Mouse (Mus musculus): ENCODE results near the gene Trim8. TPM values are rescaled to one million over a fixed set of nuclear protein-coding genes. Genes with fewer than 3 reads are reported as not detected.
A peak's percentile ranks its signal among the peaks of the same experiment; 100 is the strongest.

The Trim8 gene
- total and polyA plus RNA-seq, 3 experiments, result 4.4 to 24.9 (median 12.0) TPM

DNA sequence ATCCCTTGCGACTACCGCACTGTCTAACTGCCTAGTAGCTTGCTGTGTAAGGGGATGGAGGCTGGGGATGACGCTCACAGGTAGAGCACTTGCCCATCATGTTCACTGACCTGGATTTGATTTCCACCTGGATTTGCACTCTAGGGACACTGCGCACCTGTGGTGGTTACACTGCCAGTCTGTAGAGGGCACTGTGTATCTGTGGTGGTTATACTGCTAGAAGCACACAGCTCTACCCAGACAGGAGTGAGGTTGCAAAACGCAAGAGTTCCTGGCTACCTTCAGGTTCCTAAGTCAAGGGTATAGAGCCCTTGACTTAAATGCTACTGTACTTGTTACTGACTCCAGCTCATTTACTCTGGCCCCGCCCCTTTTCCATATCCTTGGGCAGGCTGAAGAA lies 36.7 kb downstream of the Trim8 start:
- peak; percentile 36 for TF ChIP-seq RAD21 (IDR thresholded peaks at IDR 0.05; ENCODE audit: low read depth, low read length)
- peak in 1 of 2 experiments; percentile 52; a peak in 2 of 4 replicates for TF ChIP-seq CTCF (conservative IDR thresholded peaks at IDR 0.05 in 1 of 2, IDR thresholded peaks at IDR 0.05 in 1 of 2; ENCODE audit: low read depth in 2 of 2, low read length in 2 of 2)
- no peak for TF ChIP-seq E2F4 (IDR thresholded peaks at IDR 0.05; ENCODE audit: insufficient replicate concordance, low read depth, low read length)
- Histone ChIP-seq H3K4me1 (ENCODE audit: control insufficient read depth in 1 of 2, insufficient read depth in 2 of 2) (peaks cover 0 to 22% of the 10 kb centered on the region in 2 experiments; a peak in 2 of 4 replicates), H3K9me3 (replicated peaks; ENCODE audit: low read length) (peaks cover 3% of the 10 kb centered on the region), H3K79me2 (replicated peaks; ENCODE audit: control insufficient read depth, extremely low read depth, insufficient read depth, poor library complexity, severe bottlenecking) (no peaks in the 10 kb centered on the region), H3K4me2 (ENCODE audit: insufficient read depth, low read depth, poor library complexity, severe bottlenecking) (no peak overlapping the region), H3K4me3 (replicated peaks in 1 of 3; ENCODE audit: low read depth in 2 of 3, low read length in 2 of 3, poor library complexity in 1 of 3) (no peak overlapping the region), H3K36me3 (replicated peaks in 1 of 2; ENCODE audit: control insufficient read depth in 1 of 2, insufficient read depth in 1 of 2, low read length in 1 of 2) (peaks cover 2 to 37% of the 10 kb centered on the region in 2 experiments), H3K27me3 (replicated peaks) (no peaks in the 10 kb centered on the region), H3K9ac (ENCODE audit: insufficient read depth, low read depth) (no peak overlapping the region), H3K27ac (ENCODE audit: insufficient read depth, low read depth) (no peak overlapping the region)
- no peak for DNase-seq (ENCODE audit: extremely low read depth)
- dilution Hi-C loops (cut with MboI; ENCODE audit: extremely low pct_ligation_motif_present, extremely low pct_unique_long_range_greater_than_20kb, low sequenced_read_pairs) (no loop called here), in situ Hi-C loops (cut with MboI; ENCODE audit: low pct_ligation_motif_present, low pct_unique_long_range_greater_than_20kb, low sequenced_read_pairs) (no loop called here)

DNA sequence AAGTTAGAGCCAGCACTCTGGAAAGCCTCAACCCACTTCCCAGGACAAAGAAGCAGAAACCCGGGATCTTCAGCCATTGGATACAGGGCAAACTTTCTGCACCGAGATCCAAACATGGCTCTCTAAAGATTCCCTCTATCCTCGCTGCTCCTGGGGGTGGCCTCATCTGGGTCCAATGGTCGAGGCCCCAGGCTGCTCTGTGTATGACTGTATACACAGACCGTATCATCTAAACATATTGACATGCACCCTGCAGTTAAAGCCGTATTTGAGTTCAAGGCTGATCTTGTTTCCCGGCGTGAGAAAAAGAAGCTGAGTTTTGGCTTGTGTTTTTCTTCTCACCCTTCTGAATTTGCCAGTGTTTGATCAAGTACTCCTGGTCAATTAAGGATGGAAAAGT lies 41.2 kb downstream of the Trim8 start:
- H3K9me3 ChIP-seq (replicated peaks; ENCODE audit: low read length), result peaks cover 3% of the 10 kb centered on the region
- H3K36me3 ChIP-seq (replicated peaks in 1 of 2; ENCODE audit: control insufficient read depth in 1 of 2, insufficient read depth in 1 of 2, low read length in 1 of 2), result peaks cover 2 to 37% of the 10 kb centered on the region in 2 experiments
- no peak overlapping the region for H3K4me2 ChIP-seq (ENCODE audit: insufficient read depth, low read depth, poor library complexity, severe bottlenecking)
- no peaks in the 10 kb centered on the region for H3K27me3 ChIP-seq (replicated peaks)
- DNase-seq (ENCODE audit: extremely low read depth), result no peak
- dilution Hi-C loops (cut with MboI; ENCODE audit: extremely low pct_ligation_motif_present, extremely low pct_unique_long_range_greater_than_20kb, low sequenced_read_pairs), result no loop called here
- H3K9ac ChIP-seq (ENCODE audit: insufficient read depth, low read depth), result no peak overlapping the region
- no peak overlapping the region for H3K4me3 ChIP-seq (replicated peaks in 1 of 3; ENCODE audit: low read depth in 2 of 3, low read length in 2 of 3, poor library complexity in 1 of 3)
- H3K79me2 ChIP-seq (replicated peaks; ENCODE audit: control insufficient read depth, extremely low read depth, insufficient read depth, poor library complexity, severe bottlenecking), result no peaks in the 10 kb centered on the region
- in situ Hi-C loops (cut with MboI; ENCODE audit: low pct_ligation_motif_present, low pct_unique_long_range_greater_than_20kb, low sequenced_read_pairs), result no loop called here
- TF ChIP-seq MAZ (IDR thresholded peaks at IDR 0.05; ENCODE audit: low read depth, low read length) (no peak), CHD1 (IDR thresholded peaks at IDR 0.05; ENCODE audit: low read depth, low read length) (no peak), CHD2 (IDR thresholded peaks at IDR 0.05; ENCODE audit: low read length) (no peak), NELFE (IDR thresholded peaks at IDR 0.05; ENCODE audit: low read depth, low read length) (no peak), MEF2A (IDR thresholded peaks at IDR 0.05; ENCODE audit: borderline replicate concordance, low read depth, low read length) (no peak), BHLHE40 (IDR thresholded peaks at IDR 0.05; ENCODE audit: low read depth, low read length) (no peak), MXI1 (IDR thresholded peaks at IDR 0.05; ENCODE audit: low read depth, low read length) (no peak), PAX5 (IDR thresholded peaks at IDR 0.05; ENCODE audit: low read length) (no peak), E2F4 (IDR thresholded peaks at IDR 0.05; ENCODE audit: insufficient replicate concordance, low read depth, low read length) (no peak), SIN3A (IDR thresholded peaks at IDR 0.05; ENCODE audit: low read length) (no peak), USF2 (conservative IDR thresholded peaks at IDR 0.05; ENCODE audit: low read depth, low read length) (no peak), MYC (IDR thresholded peaks at IDR 0.05; ENCODE audit: low read depth, low read length) (no peak), POLR2AphosphoS2 (IDR thresholded peaks at IDR 0.05; ENCODE audit: low read depth, low read length) (no peak), ZMIZ1 (IDR thresholded peaks at IDR 0.05; ENCODE audit: low read depth, low read length) (no peak), ZNF384 (IDR thresholded peaks at IDR 0.05; ENCODE audit: low read depth, low read length) (no peak), IRF4 (IDR thresholded peaks at IDR 0.05; ENCODE audit: low read depth, low read length) (no peak), JUN (IDR thresholded peaks at IDR 0.05; ENCODE audit: insufficient read depth, low read depth, low read length) (no peak), EP300 (IDR thresholded peaks at IDR 0.05; ENCODE audit: low read length) (no peak), TBP (conservative IDR thresholded peaks at IDR 0.05; ENCODE audit: low read depth, low read length) (no peak)
- H3K27ac ChIP-seq (ENCODE audit: insufficient read depth, low read depth), result no peak overlapping the region
- no peaks in the 10 kb centered on the region for H3K4me1 ChIP-seq (ENCODE audit: control insufficient read depth in 1 of 2, insufficient read depth in 2 of 2)
